Mouse (Mus musculus): ENCODE results near the gene Ubald2.

- TF ChIP-seq EP300 (IDR thresholded peaks at IDR 0.05; ENCODE audit: low read depth) (no peak), CTCF (IDR thresholded peaks at IDR 0.05; ENCODE audit: low read depth) (no peak)
These were observed 21.7 kb upstream of the Ubald2 start for GRCm38 (mm10) chr11:116412028-116412827.
